Comparison of ENCODE assay signal across 25 mouse cellular contexts in genomic region chr5:129282826-129283225, GRCm38 (mm10).
A peak's percentile ranks its signal among the peaks of the same experiment; 100 is the strongest.
DNase-seq lines count a peak whose midpoint lies in the region; ATAC-seq and TF ChIP-seq lines count a peak whose summit lies in the region.
"Had no signal": no experiment of that assay in that cellular context is flagged by ENCODE, and none has a peak within 500 bp of the region (broad histone marks: within the 10 kb centered on the region; RNA-seq: fewer than 3 reads in every experiment).

No protein-coding gene starts in this region.

- no peaks in the 10 kb centered on the region for H3K36me3 ChIP-seq in midbrain, embryonic 11.5 days (ENCODE audit: control insufficient read depth, insufficient read depth, low read length)
- H3K36me3 ChIP-seq in midbrain, embryonic 16.5 days (ENCODE audit: control insufficient read depth, insufficient read depth, low read length): no peaks in the 10 kb centered on the region
- H3K36me3 ChIP-seq in E14TG2a.4 (ENCODE audit: insufficient read depth, low read length): no peaks in the 10 kb centered on the region
- no peaks in the 10 kb centered on the region for H3K36me3 ChIP-seq in hindbrain, embryonic 15.5 days
- H3K36me3 ChIP-seq: heart, embryonic 10.5 days; heart, embryonic 15.5 days; kidney, embryonic 15.5 days; liver, embryonic 12.5 days had no signal

- H3K4me2 ChIP-seq in midbrain, embryonic 11.5 days: no peak overlapping the region
- H3K4me2 ChIP-seq in midbrain, embryonic 16.5 days (ENCODE audit: low read length): no peak overlapping the region
- no peak overlapping the region for H3K4me2 ChIP-seq in hindbrain, embryonic 15.5 days
- H3K4me2 ChIP-seq: heart, embryonic 15.5 days; kidney, embryonic 15.5 days; liver, embryonic 12.5 days had no signal

- WGBS in midbrain, embryonic 11.5 days: 27% methylated on average over 5 of the region's 5 CpGs
- 22% methylated on average over 5 of the region's 5 CpGs for WGBS in midbrain, embryonic 16.5 days
- WGBS in hindbrain, embryonic 15.5 days: 20% methylated on average over 5 of the region's 5 CpGs

- no peak overlapping the region for H3K9ac ChIP-seq in midbrain, embryonic 11.5 days (ENCODE audit: low read length)
- no peak overlapping the region for H3K9ac ChIP-seq in midbrain, embryonic 16.5 days (ENCODE audit: low read depth, low read length)
- no peak overlapping the region for H3K9ac ChIP-seq in hindbrain, embryonic 15.5 days
- H3K9ac ChIP-seq: heart, embryonic 15.5 days; kidney, embryonic 15.5 days; liver, embryonic 12.5 days; liver, postnatal 0 days had no signal

- H3K4me1 ChIP-seq in midbrain, embryonic 11.5 days (ENCODE audit: control insufficient read depth, insufficient read depth, low read length): peaks cover 7% of the 10 kb centered on the region
- H3K4me1 ChIP-seq in midbrain, embryonic 16.5 days (ENCODE audit: control insufficient read depth, insufficient read depth, low read length): peaks cover 12% of the 10 kb centered on the region
- peaks cover 45% of the 10 kb centered on the region for H3K4me1 ChIP-seq in E14TG2a.4 (replicated peaks; ENCODE audit: low read depth, low read length)
- peaks cover 24% of the 10 kb centered on the region for H3K4me1 ChIP-seq in hindbrain, embryonic 15.5 days (replicated peaks)
- H3K4me1 ChIP-seq: heart, embryonic 15.5 days; kidney, embryonic 15.5 days; liver, embryonic 12.5 days; megakaryocyte, embryonic 14.5 days had no signal

- H3K9me3 ChIP-seq in midbrain, embryonic 11.5 days (ENCODE audit: control insufficient read depth, low read length): no peaks in the 10 kb centered on the region
- H3K9me3 ChIP-seq in midbrain, embryonic 16.5 days (replicated peaks; ENCODE audit: control insufficient read depth, low read length, poor library complexity, severe bottlenecking): no peaks in the 10 kb centered on the region
- H3K9me3 ChIP-seq in E14TG2a.4 (ENCODE audit: low read length): no peaks in the 10 kb centered on the region
- H3K9me3 ChIP-seq in hindbrain, embryonic 15.5 days: no peaks in the 10 kb centered on the region
- H3K9me3 ChIP-seq: heart, embryonic 10.5 days; heart, embryonic 15.5 days; kidney, embryonic 15.5 days; liver, embryonic 12.5 days; megakaryocyte, embryonic 14.5 days had no signal

- TF ChIP-seq CTCF in E14TG2a.4 (conservative IDR thresholded peaks at IDR 0.05; ENCODE audit: low read length): no peak

- H3K27me3 ChIP-seq in midbrain, embryonic 11.5 days (ENCODE audit: control insufficient read depth, insufficient read depth, low read length): no peaks in the 10 kb centered on the region
- no peaks in the 10 kb centered on the region for H3K27me3 ChIP-seq in midbrain, embryonic 16.5 days (ENCODE audit: control insufficient read depth, insufficient read depth, low read depth, low read length)
- H3K27me3 ChIP-seq in E14TG2a.4 (ENCODE audit: insufficient read depth, low read length): peaks cover 6% of the 10 kb centered on the region
- no peaks in the 10 kb centered on the region for H3K27me3 ChIP-seq in hindbrain, embryonic 15.5 days

- no peak for ATAC-seq in midbrain, embryonic 11.5 days (ENCODE audit: low FRiP score)
- ATAC-seq in midbrain, embryonic 16.5 days: no peak
- ATAC-seq in hindbrain, embryonic 15.5 days (ENCODE audit: low FRiP score, low read depth): no peak
- ATAC-seq: forebrain, embryonic 14.5 days; intestine, postnatal 0 days; liver, embryonic 12.5 days; liver, postnatal 0 days had no signal

- no peak overlapping the region for H3K4me3 ChIP-seq in midbrain, embryonic 11.5 days (ENCODE audit: low read depth, low read length)
- H3K4me3 ChIP-seq in midbrain, embryonic 16.5 days (ENCODE audit: low read depth, low read length): no peak overlapping the region
- H3K4me3 ChIP-seq in E14TG2a.4 (replicated peaks; ENCODE audit: low read length): peak overlapping the region; percentile 27
- no peak overlapping the region for H3K4me3 ChIP-seq in hindbrain, embryonic 15.5 days
- H3K4me3 ChIP-seq: heart, embryonic 10.5 days; heart, embryonic 15.5 days; kidney, embryonic 15.5 days; layer of hippocampus, adult 2 months; liver, embryonic 12.5 days had no signal

- H3K27ac ChIP-seq in midbrain, embryonic 11.5 days (ENCODE audit: low read depth, low read length): no peak overlapping the region
- H3K27ac ChIP-seq in midbrain, embryonic 16.5 days (ENCODE audit: low read length): no peak overlapping the region
- peak overlapping the region; percentile 32 for H3K27ac ChIP-seq in hindbrain, embryonic 15.5 days (replicated peaks)
- H3K27ac ChIP-seq: heart, embryonic 10.5 days; heart, embryonic 15.5 days; kidney, embryonic 15.5 days; layer of hippocampus, adult 2 months; liver, embryonic 12.5 days had no signal

- peak; percentile 65 for DNase-seq in midbrain, embryonic 11.5 days (ENCODE audit: low spot score, missing footprints)
- DNase-seq in MN1 (ENCODE audit: low spot score): peak; percentile 75
- DNase-seq in ovary, postnatal 36 days (ENCODE audit: low spot score): no peak
- no peak for DNase-seq in layer of hippocampus, adult 8-10 months (ENCODE audit: low spot score in 2 of 2)
- DNase-seq: adrenal gland, adult 8-10 months; cerebellum, adult 8-10 months; cerebellum, postnatal 25 days; gastrocnemius, postnatal 14 days; heart, adult 11 months; kidney, postnatal 36 days; left cerebral cortex, postnatal 4 days; liver, postnatal 0 days; lung, postnatal 36 days; right cerebral cortex, postnatal 4 days had no signal

Comparison
In these comparisons a context has a peak if more than half of its experiments do, and no peak if none do; other contexts are left out.
1. DNase-seq: peak in midbrain, embryonic 11.5 days (single experiment) and MN1 (single experiment); none in ovary, postnatal 36 days (single experiment) and layer of hippocampus, adult 8-10 months (0 of 2).